Mouse (Mus musculus): ENCODE data around the gene Cdk5. TPM values are rescaled to one million over a fixed set of nuclear protein-coding genes. Genes with fewer than 3 reads are reported as not detected.

Gene Cdk5
- polyA plus RNA-seq, 1 experiment from 2014 or later = 32.0 TPM

DNA sequence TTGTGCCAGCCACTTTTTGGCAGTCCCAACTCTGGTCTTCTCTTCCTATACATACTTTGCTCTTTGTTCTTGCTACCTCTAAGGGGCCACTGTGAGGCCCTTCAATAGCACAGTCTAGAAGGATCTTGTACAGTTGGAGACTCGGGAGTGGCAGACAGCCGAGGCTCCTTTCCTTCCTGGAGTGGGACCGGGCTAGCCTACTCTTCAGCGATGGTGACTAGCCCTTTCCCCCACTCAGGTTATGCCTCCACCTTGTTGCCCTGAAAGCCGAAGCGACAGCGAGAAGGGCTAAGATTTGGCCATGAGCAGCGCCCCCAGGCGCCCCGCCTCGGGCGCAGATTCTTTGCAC, 3.9 kb upstream of the Cdk5 start:
- Histone ChIP-seq H3K4me3 (0 out of 2 replicates have a peak overlapping the region, but pooled peaks have one; percentile 76), H3K27me3 (replicated peaks) (no peaks in the 10 kb centered on the region), H3K36me3 (peaks cover 32% of the 10 kb centered on the region), H3K4me1 (replicated peaks) (peaks cover 49% of the 10 kb centered on the region), H3K27ac (ENCODE audit: poor library complexity, severe bottlenecking) (no peak overlapping the region), H3K4me2 (peak overlapping the region; percentile 80), H3K9me3 (replicated peaks) (no peaks in the 10 kb centered on the region), H3K9ac (0 out of 2 replicates have a peak overlapping the region, but pooled peaks have one; percentile 11)
- 26% methylated on average over 12 of the region's 12 CpGs for WGBS
- ATAC-seq (ENCODE audit: insufficient number of reproducible peaks, low FRiP score) = no peak

DNA sequence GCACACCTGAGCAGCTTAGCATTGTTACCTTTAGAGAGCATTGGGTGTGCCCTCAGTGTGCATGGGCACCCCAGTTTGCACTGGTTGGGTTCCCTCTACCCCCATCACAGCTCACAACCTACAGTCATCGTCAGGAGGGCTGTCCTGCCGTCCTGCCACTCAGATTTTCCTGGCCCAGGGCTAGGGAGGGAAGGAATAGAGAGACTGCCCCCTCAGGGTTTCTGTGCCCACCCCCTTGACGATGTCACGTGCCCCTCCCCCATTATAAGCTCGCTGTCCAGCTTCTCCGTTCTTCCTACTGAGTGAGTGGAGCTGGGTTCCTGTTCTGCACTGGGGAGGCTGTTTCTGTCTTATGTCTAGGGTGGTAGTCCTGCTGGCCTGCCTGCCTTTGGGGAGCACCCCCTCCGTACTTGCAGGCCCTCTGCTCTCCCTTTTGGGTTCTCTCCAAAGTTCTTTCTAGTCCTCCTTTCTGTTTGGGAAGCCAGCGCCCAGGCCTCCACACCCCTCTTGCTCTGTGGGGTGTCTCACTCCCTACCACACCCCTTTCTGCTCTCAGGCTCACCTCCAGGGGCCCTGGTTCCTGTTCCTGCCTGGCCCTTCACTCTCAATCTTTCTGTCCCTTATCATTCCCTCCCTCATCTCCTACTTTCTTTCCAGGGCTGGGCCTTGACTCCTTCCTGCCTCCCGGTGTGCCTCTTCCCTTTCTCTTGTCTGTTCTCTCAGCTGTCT, 3.4 kb upstream of the Cdk5 start:
- Histone ChIP-seq H3K27ac (ENCODE audit: poor library complexity, severe bottlenecking) (no peak overlapping the region), H3K9ac (peak overlapping the region; percentile 85), H3K4me2 (peak overlapping the region; percentile 80), H3K36me3 (peaks cover 27% of the 10 kb centered on the region), H3K4me1 (replicated peaks) (peaks cover 49% of the 10 kb centered on the region), H3K27me3 (replicated peaks) (no peaks in the 10 kb centered on the region), H3K9me3 (replicated peaks) (no peaks in the 10 kb centered on the region), H3K4me3 (peak overlapping the region; percentile 76)
- 11% methylated on average over 9 of the region's 9 CpGs for WGBS
- no peak for ATAC-seq (ENCODE audit: insufficient number of reproducible peaks, low FRiP score)

DNA sequence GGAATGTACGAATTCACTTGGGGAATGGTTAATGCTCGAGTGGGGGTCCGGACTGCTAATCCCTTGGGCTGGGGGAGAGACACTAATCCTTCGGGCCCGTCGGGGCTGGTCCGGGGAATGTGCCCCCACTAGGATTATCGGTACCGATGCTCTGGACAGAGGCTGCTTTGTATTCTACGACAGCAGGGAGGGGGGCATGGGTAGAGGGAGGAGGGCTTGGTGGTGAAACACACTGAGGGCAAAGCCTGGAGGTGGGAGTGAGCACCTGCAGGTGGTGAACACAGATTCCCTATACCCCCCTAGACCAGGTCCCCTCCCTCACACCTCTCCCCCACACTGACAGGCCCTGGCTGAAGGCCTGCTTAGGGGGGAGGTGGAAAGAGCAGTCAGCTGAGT, 2.7 kb upstream of the Cdk5 start:
- Histone ChIP-seq H3K36me3 (peaks cover 20% of the 10 kb centered on the region), H3K27me3 (replicated peaks) (no peaks in the 10 kb centered on the region), H3K27ac (ENCODE audit: poor library complexity, severe bottlenecking) (peak overlapping the region; percentile 97; the same call in 1 of the 2 replicates), H3K9me3 (replicated peaks) (no peaks in the 10 kb centered on the region), H3K4me1 (replicated peaks) (peaks cover 49% of the 10 kb centered on the region), H3K4me2 (peak overlapping the region; percentile 80), H3K9ac (peak overlapping the region; percentile 85), H3K4me3 (peak overlapping the region; percentile 76)
- 1% methylated on average over 10 of the region's 10 CpGs for WGBS
- ATAC-seq (ENCODE audit: insufficient number of reproducible peaks, low FRiP score) = no peak

GRCm38 (mm10) chr5:24425421-24426036, 2.2 kb upstream of the Cdk5 start:
- Histone ChIP-seq H3K27ac (ENCODE audit: poor library complexity, severe bottlenecking) (peak overlapping the region; percentile 97), H3K4me2 (peak overlapping the region; percentile 80), H3K4me1 (replicated peaks) (peaks cover 49% of the 10 kb centered on the region), H3K9me3 (replicated peaks) (no peaks in the 10 kb centered on the region), H3K27me3 (replicated peaks) (no peaks in the 10 kb centered on the region), H3K9ac (peak overlapping the region; percentile 85), H3K4me3 (peak overlapping the region; percentile 76), H3K36me3 (peaks cover 20% of the 10 kb centered on the region)
- WGBS = under 1% methylated on average over 24 of the region's 30 CpGs
- ATAC-seq (ENCODE audit: insufficient number of reproducible peaks, low FRiP score) = peak; percentile 10; the same call in 1 of the 2 replicates

- Histone ChIP-seq H3K9ac (peak overlapping the region; percentile 85), H3K4me1 (replicated peaks) (peaks cover 49% of the 10 kb centered on the region), H3K4me3 (peak overlapping the region; percentile 76), H3K36me3 (peaks cover 20% of the 10 kb centered on the region), H3K4me2 (peak overlapping the region; percentile 80), H3K27me3 (replicated peaks) (no peaks in the 10 kb centered on the region), H3K27ac (ENCODE audit: poor library complexity, severe bottlenecking) (peak overlapping the region; percentile 97), H3K9me3 (replicated peaks) (no peaks in the 10 kb centered on the region)
- under 1% methylated on average over 60 of the region's 60 CpGs for WGBS
- ATAC-seq (ENCODE audit: insufficient number of reproducible peaks, low FRiP score) = peak; percentile 68
These were observed 1.6 kb upstream of the Cdk5 start for GRCm38 (mm10) chr5:24424861-24425411.

- ATAC-seq (ENCODE audit: insufficient number of reproducible peaks, low FRiP score) = peak; percentile 12
- Histone ChIP-seq H3K4me3 (peak overlapping the region; percentile 76), H3K9me3 (replicated peaks) (no peaks in the 10 kb centered on the region), H3K27ac (ENCODE audit: poor library complexity, severe bottlenecking) (peak overlapping the region; percentile 97), H3K4me2 (peak overlapping the region; percentile 80), H3K36me3 (peaks cover 20% of the 10 kb centered on the region), H3K27me3 (replicated peaks) (no peaks in the 10 kb centered on the region), H3K9ac (peak overlapping the region; percentile 85), H3K4me1 (replicated peaks) (peaks cover 49% of the 10 kb centered on the region)
- WGBS = 10% methylated on average over 21 of the region's 21 CpGs
These were observed 863 bp upstream of the Cdk5 start for GRCm38 (mm10) chr5:24424004-24424781.

GRCm38 (mm10) chr5:24420381-24420780, 2.9 kb downstream of the Cdk5 start:
- Histone ChIP-seq H3K27me3 (replicated peaks) (peaks cover 8% of the 10 kb centered on the region; the same call in 1 of the 2 replicates), H3K9ac (no peak overlapping the region), H3K27ac (ENCODE audit: poor library complexity, severe bottlenecking) (no peak overlapping the region), H3K9me3 (replicated peaks) (no peaks in the 10 kb centered on the region), H3K4me2 (no peak overlapping the region), H3K4me3 (no peak overlapping the region), H3K36me3 (peaks cover 21% of the 10 kb centered on the region), H3K4me1 (replicated peaks) (peaks cover 27% of the 10 kb centered on the region)
- 89% methylated on average over 9 of the region's 9 CpGs for WGBS
- ATAC-seq (ENCODE audit: insufficient number of reproducible peaks, low FRiP score) = no peak

GRCm38 (mm10) chr5:24417587-24417986, 5.7 kb downstream of the Cdk5 start:
- H3K4me1 ChIP-seq (replicated peaks) = peaks cover 15% of the 10 kb centered on the region
- peaks cover 25% of the 10 kb centered on the region for H3K27me3 ChIP-seq (replicated peaks)
- H3K9me3 ChIP-seq (replicated peaks) = no peaks in the 10 kb centered on the region
- no peak for ATAC-seq (ENCODE audit: insufficient number of reproducible peaks, low FRiP score)
- H3K9ac ChIP-seq = no peak overlapping the region
- H3K27ac ChIP-seq (ENCODE audit: poor library complexity, severe bottlenecking) = no peak overlapping the region
- 78% methylated on average over 10 of the region's 10 CpGs for WGBS
- peaks cover 21% of the 10 kb centered on the region for H3K36me3 ChIP-seq
- H3K4me3 ChIP-seq = no peak overlapping the region
- no peak overlapping the region for H3K4me2 ChIP-seq

GRCm38 (mm10) chr5:24416222-24416736, 7.1 kb downstream of the Cdk5 start:
- no peak overlapping the region for H3K4me3 ChIP-seq
- H3K27ac ChIP-seq (ENCODE audit: poor library complexity, severe bottlenecking) = no peak overlapping the region
- peak; percentile 55 for ATAC-seq (ENCODE audit: insufficient number of reproducible peaks, low FRiP score)
- H3K27me3 ChIP-seq (replicated peaks) = peaks cover 25% of the 10 kb centered on the region
- peak overlapping the region; percentile 45; the same call in 1 of the 2 replicates for H3K4me2 ChIP-seq
- 2% methylated on average over 21 of the region's 21 CpGs for WGBS
- H3K9me3 ChIP-seq (replicated peaks) = no peaks in the 10 kb centered on the region
- peaks cover 13% of the 10 kb centered on the region for H3K4me1 ChIP-seq (replicated peaks)
- 0 out of 2 replicates have a peak overlapping the region, but pooled peaks have one; percentile 24 for H3K9ac ChIP-seq
- peaks cover 21% of the 10 kb centered on the region for H3K36me3 ChIP-seq

- Histone ChIP-seq H3K9me3 (replicated peaks) (no peaks in the 10 kb centered on the region), H3K4me2 (no peak overlapping the region), H3K27ac (ENCODE audit: poor library complexity, severe bottlenecking) (no peak overlapping the region), H3K4me3 (no peak overlapping the region), H3K9ac (no peak overlapping the region), H3K36me3 (peaks cover 6% of the 10 kb centered on the region), H3K4me1 (replicated peaks) (peaks cover 13% of the 10 kb centered on the region), H3K27me3 (replicated peaks) (peaks cover 25% of the 10 kb centered on the region)
- no peak for ATAC-seq (ENCODE audit: insufficient number of reproducible peaks, low FRiP score)
- 79% methylated on average over 13 of the region's 13 CpGs for WGBS
These were observed 9.4 kb downstream of the Cdk5 start for GRCm38 (mm10) chr5:24413938-24414337.
